Mouse (Mus musculus) adrenal gland, postnatal 36 days (tissue): ENCODE results near the gene Rpl3l. TPM values are rescaled to one million over a fixed set of nuclear protein-coding genes. Genes with fewer than 3 reads are reported as not detected.
"Not testable (repeated sequence)": the region's sequence is repeated elsewhere in the genome, so short reads cannot be mapped to it uniquely, and the experiment has no call there.

Source experiments
- DNase-seq, 2 experiments: peaks; one replicate each; pipeline ENCODE4 v3.0.0; 2021; ENCODE audit warnings: mixed read lengths in 1 of 2
- long read RNA-seq, 2 experiments: library from polyadenylated mRNA; stranded (forward); transcript quantifications; one replicate each; pipeline ENCODE4 v2.0.0; 2021; ENCODE audit warnings: borderline sequencing depth in 2 of 2
- total RNA-seq, 2 experiments: library from RNA; stranded (reverse); gene quantifications; 2 replicates each; pipeline ENCODE4 v1.2.3; 2021

Rpl3l gene
- total RNA-seq: under 1 TPM in 1 of 2 experiments, not detected in 1; 0.40 TPM
- long read RNA-seq, experiment 1, partial matches to known transcripts: 1 of 5 reads
- long read RNA-seq, experiment 1, other reads (novel, unspliced or antisense): 2 of 5 reads
- long read RNA-seq, experiment 2: 0 reads

- no peak for DNase-seq
Measured at GRCm38 (mm10) chr17:24727618-24728017, at the start of gene Rpl3l. Rpl3l (plus strand) TSS chr17:24727820.

- peak; percentile 42 to 67 for DNase-seq
Measured at GRCm38 (mm10) chr17:24686514-24686913, 41.1 kb upstream of the Rpl3l start.

- DNase-seq: peak; percentile 76 to 81
Measured at GRCm38 (mm10) chr17:24687146-24687595, 40.4 kb upstream of the Rpl3l start.

GRCm38 (mm10) chr17:24687599-24687998 lies 40.0 kb upstream of the Rpl3l start:
- no peak for DNase-seq

- peak in 1 of 2 experiments; percentile 17 for DNase-seq
Measured at GRCm38 (mm10) chr17:24689251-24690081, 38.2 kb upstream of the Rpl3l start, which contains the start of gene Syngr3. Syngr3 (minus strand) TSS chr17:24689955.

- DNase-seq: no peak
Measured at GRCm38 (mm10) chr17:24692385-24692784, 35.2 kb upstream of the Rpl3l start.

GRCm38 (mm10) chr17:24695326-24696010 lies 32.2 kb upstream of the Rpl3l start:
- DNase-seq: no peak

GRCm38 (mm10) chr17:24696011-24696697 lies 31.5 kb upstream of the Rpl3l start, which contains the start of the genes Gfer and Noxo1:
Gfer (minus strand) TSS chr17:24696156.
Noxo1 (plus strand) TSS chr17:24696234.
- peak; percentile 95 to 97 for DNase-seq

- DNase-seq: no peak
Measured at GRCm38 (mm10) chr17:24697985-24698384, 29.6 kb upstream of the Rpl3l start.

- no peak for DNase-seq
Measured at GRCm38 (mm10) chr17:24698715-24699114, 28.9 kb upstream of the Rpl3l start.

GRCm38 (mm10) chr17:24699473-24699872 lies 28.1 kb upstream of the Rpl3l start:
- DNase-seq: no peak

- DNase-seq: no peak
Measured at GRCm38 (mm10) chr17:24701251-24701650, 26.4 kb upstream of the Rpl3l start.

- no peak for DNase-seq
Measured at GRCm38 (mm10) chr17:24705821-24706220, 21.8 kb upstream of the Rpl3l start.

GRCm38 (mm10) chr17:24706982-24707800 lies 20.4 kb upstream of the Rpl3l start, which contains the start of gene Tbl3:
Tbl3 (minus strand) TSS chr17:24707660.
- peak; percentile 94 to 95 for DNase-seq

GRCm38 (mm10) chr17:24707801-24708425 lies 19.7 kb upstream of the Rpl3l start:
- DNase-seq: no peak

- no peak for DNase-seq
Measured at GRCm38 (mm10) chr17:24708646-24709045, 19.0 kb upstream of the Rpl3l start.

- no peak for DNase-seq
Measured at GRCm38 (mm10) chr17:24715556-24715955, 12.1 kb upstream of the Rpl3l start.

GRCm38 (mm10) chr17:24716166-24716682 lies 11.4 kb upstream of the Rpl3l start:
- no peak for DNase-seq

GRCm38 (mm10) chr17:24717943-24718342 lies 9.7 kb upstream of the Rpl3l start, which contains the start of the genes Rnf151 and Rps2:
Rnf151 (minus strand) TSS chr17:24718063.
Rps2 (plus strand) TSS chr17:24718116.
- DNase-seq: no peak

GRCm38 (mm10) chr17:24718938-24719337 lies 8.7 kb upstream of the Rpl3l start:
- DNase-seq: not testable (repeated sequence)
